Mouse (Mus musculus): ENCODE data around the gene Rpl36. TPM values are rescaled to one million over a fixed set of nuclear protein-coding genes. Genes with fewer than 3 reads are reported as not detected.
A peak's percentile ranks its signal among the peaks of the same experiment; 100 is the strongest.

The Rpl36 gene
- polyA plus RNA-seq, 1 experiment from 2014 or later, result 2,952 TPM

GRCm38 (mm10) chr17:56604422-56604821 is 8.8 kb upstream of the Rpl36 start:
- WGBS, result 88% methylated on average over 3 of the region's 3 CpGs
- Histone ChIP-seq H3K4me2 (ENCODE audit: low read length) (no peak overlapping the region), H3K9ac (ENCODE audit: low read depth, low read length) (no peak overlapping the region), H3K4me1 (replicated peaks; ENCODE audit: insufficient read depth, low read length) (peaks cover 5% of the 10 kb centered on the region), H3K4me3 (replicated peaks; ENCODE audit: low read depth, low read length) (no peak overlapping the region), H3K9me3 (replicated peaks; ENCODE audit: low read length) (no peaks in the 10 kb centered on the region), H3K27ac (no peak overlapping the region), H3K27me3 (ENCODE audit: insufficient read depth, low read length) (no peaks in the 10 kb centered on the region), H3K36me3 (ENCODE audit: insufficient read depth, low read length) (peaks cover 73% of the 10 kb centered on the region)
- DNase-seq (ENCODE audit: low spot score) (no peak), ATAC-seq (replicated peaks; ENCODE audit: low FRiP score, low read depth) (no peak)
- no peak for TF ChIP-seq CTCF (IDR thresholded peaks at IDR 0.05; ENCODE audit: low read depth)

GRCm38 (mm10) chr17:56605431-56605830 is 7.8 kb upstream of the Rpl36 start:
- no peak for DNase-seq (ENCODE audit: low spot score)
- TF ChIP-seq CTCF (IDR thresholded peaks at IDR 0.05; ENCODE audit: low read depth), result no peak
- H3K27me3 ChIP-seq (ENCODE audit: insufficient read depth, low read length), result no peaks in the 10 kb centered on the region
- H3K4me3 ChIP-seq (replicated peaks; ENCODE audit: low read depth, low read length), result no peak overlapping the region
- no peaks in the 10 kb centered on the region for H3K9me3 ChIP-seq (replicated peaks; ENCODE audit: low read length)
- no peak overlapping the region for H3K4me2 ChIP-seq (ENCODE audit: low read length)
- H3K4me1 ChIP-seq (replicated peaks; ENCODE audit: insufficient read depth, low read length), result peaks cover 8% of the 10 kb centered on the region
- H3K27ac ChIP-seq, result no peak overlapping the region
- peaks cover 63% of the 10 kb centered on the region for H3K36me3 ChIP-seq (ENCODE audit: insufficient read depth, low read length)
- no peak for ATAC-seq (replicated peaks; ENCODE audit: low FRiP score, low read depth)
- 84% methylated on average over 9 of the region's 9 CpGs for WGBS
- no peak overlapping the region for H3K9ac ChIP-seq (ENCODE audit: low read depth, low read length)

- Histone ChIP-seq H3K36me3 (ENCODE audit: insufficient read depth, low read length) (peaks cover 45% of the 10 kb centered on the region), H3K27me3 (ENCODE audit: insufficient read depth, low read length) (no peaks in the 10 kb centered on the region), H3K4me3 (replicated peaks; ENCODE audit: low read depth, low read length) (no peak overlapping the region), H3K9me3 (replicated peaks; ENCODE audit: low read length) (no peaks in the 10 kb centered on the region), H3K9ac (ENCODE audit: low read depth, low read length) (no peak overlapping the region), H3K27ac (no peak overlapping the region), H3K4me2 (ENCODE audit: low read length) (no peak overlapping the region), H3K4me1 (replicated peaks; ENCODE audit: insufficient read depth, low read length) (peaks cover 12% of the 10 kb centered on the region)
- ATAC-seq (replicated peaks; ENCODE audit: low FRiP score, low read depth) (no peak), DNase-seq (ENCODE audit: low spot score) (no peak)
- TF ChIP-seq CTCF (IDR thresholded peaks at IDR 0.05; ENCODE audit: low read depth), result no peak
- 63% methylated on average over 3 of the region's 3 CpGs for WGBS
Observed at GRCm38 (mm10) chr17:56607521-56608062, 5.6 kb upstream of the Rpl36 start.

- H3K4me2 ChIP-seq (ENCODE audit: low read length), result peak overlapping the region; percentile 82
- 34% methylated on average over 5 of the region's 5 CpGs for WGBS
- no peak for TF ChIP-seq CTCF (IDR thresholded peaks at IDR 0.05; ENCODE audit: low read depth)
- H3K4me3 ChIP-seq (replicated peaks; ENCODE audit: low read depth, low read length), result peak overlapping the region; percentile 64
- peaks cover 12% of the 10 kb centered on the region for H3K4me1 ChIP-seq (replicated peaks; ENCODE audit: insufficient read depth, low read length)
- no peaks in the 10 kb centered on the region for H3K27me3 ChIP-seq (ENCODE audit: insufficient read depth, low read length)
- ATAC-seq (replicated peaks; ENCODE audit: low FRiP score, low read depth) (no peak), DNase-seq (ENCODE audit: low spot score) (no peak)
- peak overlapping the region; percentile 87 for H3K27ac ChIP-seq
- no peaks in the 10 kb centered on the region for H3K9me3 ChIP-seq (replicated peaks; ENCODE audit: low read length)
- H3K36me3 ChIP-seq (ENCODE audit: insufficient read depth, low read length), result peaks cover 34% of the 10 kb centered on the region
- peak overlapping the region; percentile 84 for H3K9ac ChIP-seq (ENCODE audit: low read depth, low read length)
Observed at GRCm38 (mm10) chr17:56608699-56609098, 4.5 kb upstream of the Rpl36 start.

GRCm38 (mm10) chr17:56609452-56610171 is 3.6 kb upstream of the Rpl36 start, which contains the start of gene 2410015M20Rik:
Gene 2410015M20Rik, minus strand, starts transcription at chr17:56609771.
- H3K4me2 ChIP-seq (ENCODE audit: low read length), result peak within 1 kb of the TSS; percentile 82
- H3K27ac ChIP-seq, result peak within 1 kb of the TSS; percentile 87
- H3K36me3 ChIP-seq (ENCODE audit: insufficient read depth, low read length), result peaks cover 25% of the 10 kb centered on the region
- no peaks in the 10 kb centered on the region for H3K27me3 ChIP-seq (ENCODE audit: insufficient read depth, low read length)
- peaks cover 16% of the 10 kb centered on the region for H3K4me1 ChIP-seq (replicated peaks; ENCODE audit: insufficient read depth, low read length)
- H3K9me3 ChIP-seq (replicated peaks; ENCODE audit: low read length), result no peaks in the 10 kb centered on the region
- DNase-seq (ENCODE audit: low spot score) (peak; percentile 100), ATAC-seq (replicated peaks; ENCODE audit: low FRiP score, low read depth) (peak; percentile 81)
- H3K4me3 ChIP-seq (replicated peaks; ENCODE audit: low read depth, low read length), result peak within 1 kb of the TSS; percentile 64
- under 1% methylated on average over 44 of the region's 44 CpGs for WGBS
- H3K9ac ChIP-seq (ENCODE audit: low read depth, low read length), result peak within 1 kb of the TSS; percentile 84
- peak; percentile 80 for TF ChIP-seq CTCF (IDR thresholded peaks at IDR 0.05; ENCODE audit: low read depth)

- no peak overlapping the region for H3K4me3 ChIP-seq (replicated peaks; ENCODE audit: low read depth, low read length)
Observed at GRCm38 (mm10) chr17:56611323-56611722, 1.9 kb upstream of the Rpl36 start.

More at GRCm38 (mm10) chr17:56611323-56611722, 1.9 kb upstream of the Rpl36 start:
- DNase-seq (ENCODE audit: low spot score) (no peak), ATAC-seq (replicated peaks; ENCODE audit: low FRiP score, low read depth) (no peak)
- Histone ChIP-seq H3K27ac (0 out of 2 replicates have a peak overlapping the region, but pooled peaks have one; percentile 5), H3K36me3 (ENCODE audit: insufficient read depth, low read length) (peaks cover 21% of the 10 kb centered on the region; the same call in 1 of the 2 replicates), H3K4me2 (ENCODE audit: low read length) (no peak overlapping the region), H3K4me1 (replicated peaks; ENCODE audit: insufficient read depth, low read length) (peaks cover 19% of the 10 kb centered on the region), H3K9me3 (replicated peaks; ENCODE audit: low read length) (no peaks in the 10 kb centered on the region), H3K9ac (ENCODE audit: low read depth, low read length) (no peak overlapping the region), H3K27me3 (ENCODE audit: insufficient read depth, low read length) (no peaks in the 10 kb centered on the region)
- WGBS, result 56% methylated on average over 2 of the region's 2 CpGs
- no peak for TF ChIP-seq CTCF (IDR thresholded peaks at IDR 0.05; ENCODE audit: low read depth)

All from kidney, postnatal 0 days (tissue).